Mouse (Mus musculus) midbrain, embryonic 14.5 days (tissue): ENCODE measurements around the gene Pde7b. TPM values are rescaled to one million over a fixed set of nuclear protein-coding genes. Genes with fewer than 3 reads are reported as not detected.

Experiments
- ATAC-seq: fragments of 200-750 bp; cut with Nextera tagmentation; 2 replicates; pipeline ENCODE4 v1.8.0; 2017; ENCODE audit warnings: moderate number of reproducible peaks, moderate library complexity; ENCODE audit not compliant: low FRiP score, low TSS enrichment
- DNase-seq: peaks from one replicate; pipeline ENCODE4 v3.0.0-alpha.2; 2015
- H3K27ac ChIP-seq: fragments of 300-500 bp; sonication (generic); replicated peaks from 2 replicates; pipeline ENCODE4 v1.5.1; 2014; ENCODE audit warnings: mild to moderate bottlenecking, low read depth, low read length, moderate library complexity
- H3K27me3 ChIP-seq: fragments of 300-500 bp; sonication (generic); 2 replicates; pipeline ENCODE4 v1.6.1; 2014; ENCODE audit warnings: low read length, control low read depth, mixed read lengths; ENCODE audit not compliant: control insufficient read depth, insufficient read depth
- H3K36me3 ChIP-seq: fragments of 300-500 bp; sonication (generic); 2 replicates; pipeline ENCODE4 v1.6.1; 2014; ENCODE audit warnings: low read length, control low read depth; ENCODE audit not compliant: control insufficient read depth, insufficient read depth
- H3K4me1 ChIP-seq: fragments of 300-500 bp; sonication (generic); 2 replicates; pipeline ENCODE4 v1.6.1; 2014; ENCODE audit warnings: mild to moderate bottlenecking, antibody characterized with exemption, low read length, control low read depth; ENCODE audit not compliant: control insufficient read depth, insufficient read depth
- H3K4me2 ChIP-seq: fragments of 300-500 bp; sonication (generic); 2 replicates; pipeline ENCODE4 v1.6.1; 2014; ENCODE audit warnings: mild to moderate bottlenecking, low read length, moderate library complexity
- H3K4me3 ChIP-seq: fragments of 300-500 bp; sonication (generic); replicated peaks from 2 replicates; pipeline ENCODE4 v1.5.1; 2014; ENCODE audit warnings: low read depth, low read length
- H3K9ac ChIP-seq: fragments of 300-500 bp; sonication (generic); replicated peaks from 2 replicates; pipeline ENCODE4 v1.6.1; 2014; ENCODE audit warnings: mild to moderate bottlenecking, low read length, moderate library complexity
- H3K9me3 ChIP-seq: fragments of 300-500 bp; sonication (generic); 2 replicates; pipeline ENCODE4 v1.6.1; 2016; ENCODE audit warnings: low read length, control low read depth, mixed read lengths; ENCODE audit not compliant: control insufficient read depth
- WGBS: fragments of 180-500 bp; shearing (Covaris S2); extraction: QIAGEN DNeasy Blood & Tissue Kit; methylation state at CpG from one replicate; pipeline ENCODE4 v1.1.7; 2014; 5-methylcytosine and 5-hydroxymethylcytosine counted together
- polyA plus RNA-seq: library from polyadenylated mRNA; unstranded; fragments of >200 nt; fragmentation: Nextera tagmentation; extraction: Ambion mirVana; gene quantifications from 2 replicates; pipeline ENCODE4 v1.2.1, GENCODE M21; 2014

Pde7b gene
- polyA plus RNA-seq, 1 experiment from 2014 or later: 2.0 TPM

- no peak overlapping the region for H3K9ac ChIP-seq
- WGBS: 83% methylated on average over 11 of the region's 11 CpGs
- no peak overlapping the region for H3K4me3 ChIP-seq
- no peak for DNase-seq
- no peaks in the 10 kb centered on the region for H3K27me3 ChIP-seq
- ATAC-seq: no peak
- no peaks in the 10 kb centered on the region for H3K9me3 ChIP-seq
- no peaks in the 10 kb centered on the region for H3K36me3 ChIP-seq
- no peaks in the 10 kb centered on the region for H3K4me1 ChIP-seq
- H3K27ac ChIP-seq: no peak overlapping the region
- H3K4me2 ChIP-seq: no peak overlapping the region
Measured at GRCm38 (mm10) chr10:20418202-20418855, 306.5 kb downstream of the Pde7b start.

- Histone ChIP-seq H3K36me3 (no peaks in the 10 kb centered on the region), H3K9me3 (no peaks in the 10 kb centered on the region), H3K4me2 (no peak overlapping the region), H3K4me1 (no peaks in the 10 kb centered on the region), H3K9ac (no peak overlapping the region), H3K27me3 (no peaks in the 10 kb centered on the region), H3K4me3 (no peak overlapping the region), H3K27ac (no peak overlapping the region)
- WGBS: 92% methylated on average over 10 of the region's 10 CpGs
- no peak for DNase-seq
- ATAC-seq: no peak
Measured at GRCm38 (mm10) chr10:20409181-20409580, 315.7 kb downstream of the Pde7b start.

GRCm38 (mm10) chr10:20408336-20408735 lies 316.5 kb downstream of the Pde7b start:
- WGBS: 74% methylated on average over 3 of the region's 3 CpGs
- Histone ChIP-seq H3K27me3 (no peaks in the 10 kb centered on the region), H3K4me2 (no peak overlapping the region), H3K9ac (no peak overlapping the region), H3K27ac (no peak overlapping the region), H3K36me3 (no peaks in the 10 kb centered on the region), H3K9me3 (no peaks in the 10 kb centered on the region), H3K4me1 (no peaks in the 10 kb centered on the region), H3K4me3 (no peak overlapping the region)
- no peak for DNase-seq
- ATAC-seq: no peak

- peak; percentile 60 for ATAC-seq
- no peaks in the 10 kb centered on the region for H3K27me3 ChIP-seq
- WGBS: 90% methylated on average over 2 of the region's 2 CpGs
Measured at GRCm38 (mm10) chr10:20405471-20405870, 319.4 kb downstream of the Pde7b start.

GRCm38 (mm10) chr10:20402941-20403340 lies 321.9 kb downstream of the Pde7b start:
- ATAC-seq (no peak), DNase-seq (no peak)
- Histone ChIP-seq H3K36me3 (no peaks in the 10 kb centered on the region), H3K4me3 (no peak overlapping the region), H3K9ac (no peak overlapping the region), H3K27me3 (no peaks in the 10 kb centered on the region), H3K4me1 (no peaks in the 10 kb centered on the region), H3K9me3 (no peaks in the 10 kb centered on the region), H3K4me2 (no peak overlapping the region), H3K27ac (no peak overlapping the region)
- WGBS: 89% methylated on average over 5 of the region's 5 CpGs

More at GRCm38 (mm10) chr10:20405471-20405870, 319.4 kb downstream of the Pde7b start:
- Histone ChIP-seq H3K4me3 (no peak overlapping the region), H3K9me3 (no peaks in the 10 kb centered on the region), H3K9ac (no peak overlapping the region), H3K4me1 (no peaks in the 10 kb centered on the region), H3K4me2 (no peak overlapping the region), H3K27ac (no peak overlapping the region), H3K36me3 (no peaks in the 10 kb centered on the region)
- DNase-seq: peak; percentile 80

DNA sequence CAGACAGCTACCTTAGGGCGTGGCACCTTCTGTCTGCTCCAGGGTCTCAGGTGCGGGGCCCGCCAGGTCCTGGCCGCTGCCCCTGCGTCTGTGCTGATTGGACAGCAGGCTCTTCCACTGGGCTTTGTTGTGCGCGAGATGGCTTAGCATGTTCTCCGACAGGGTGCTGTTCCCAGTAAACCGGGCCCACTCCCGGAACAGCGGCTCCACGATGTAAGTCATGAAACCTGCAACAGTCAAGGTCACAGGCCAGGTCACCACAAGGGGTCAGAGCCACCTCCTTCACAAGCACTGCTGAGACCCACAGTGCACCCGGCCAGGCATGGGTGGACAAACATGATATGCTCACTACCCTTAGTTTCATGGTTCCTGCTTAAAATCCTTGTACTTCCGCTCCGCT lies 324.5 kb downstream of the Pde7b start:
- no peak overlapping the region for H3K27ac ChIP-seq
- H3K9me3 ChIP-seq: no peaks in the 10 kb centered on the region
- no peak overlapping the region for H3K9ac ChIP-seq
- ATAC-seq (no peak), DNase-seq (no peak)
- no peaks in the 10 kb centered on the region for H3K4me1 ChIP-seq
- no peaks in the 10 kb centered on the region for H3K27me3 ChIP-seq
- H3K4me2 ChIP-seq: peak overlapping the region; percentile 15; the same call in 1 of the 2 replicates
- H3K36me3 ChIP-seq: no peaks in the 10 kb centered on the region
- H3K4me3 ChIP-seq: no peak overlapping the region
- WGBS: 70% methylated on average over 15 of the region's 15 CpGs

DNA sequence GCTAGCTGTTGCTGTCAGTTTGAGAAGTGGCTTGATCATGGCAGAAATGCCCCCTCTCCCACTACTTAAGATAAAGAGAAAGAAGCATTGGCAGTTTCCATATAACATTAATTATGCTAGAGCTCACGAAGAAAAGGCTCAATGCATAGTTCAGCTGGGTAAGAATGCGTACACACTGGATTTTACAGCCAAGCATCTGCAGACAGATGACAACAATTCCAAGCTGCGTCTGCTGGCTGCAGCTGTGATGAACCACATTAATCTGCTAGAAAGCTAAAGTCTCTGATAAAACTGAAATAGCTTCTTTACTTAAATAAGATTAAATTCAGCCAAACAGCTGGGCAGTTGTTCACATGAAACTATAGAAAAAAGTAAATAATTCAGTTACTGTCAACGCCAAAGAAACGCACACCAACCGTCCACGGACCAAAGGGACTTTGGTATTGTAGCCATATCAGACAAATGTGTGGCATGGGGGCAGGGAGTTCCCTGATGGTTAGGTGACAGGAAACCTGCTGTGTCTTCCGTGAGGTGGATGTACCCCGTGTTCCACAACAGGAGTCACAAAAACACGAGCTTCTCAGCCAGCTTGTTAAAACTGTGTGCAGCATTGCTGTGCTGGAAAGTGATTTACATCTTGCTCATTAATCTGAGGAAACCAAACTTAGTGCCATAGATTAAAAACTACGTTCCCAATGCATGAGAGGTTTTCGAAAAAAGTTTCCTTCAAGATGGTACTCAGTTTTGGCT lies 326.1 kb downstream of the Pde7b start:
- WGBS: 74% methylated on average over 12 of the region's 12 CpGs
- Histone ChIP-seq H3K4me2 (no peak overlapping the region), H3K9ac (no peak overlapping the region), H3K27me3 (no peaks in the 10 kb centered on the region), H3K27ac (no peak overlapping the region), H3K9me3 (no peaks in the 10 kb centered on the region), H3K4me3 (no peak overlapping the region), H3K36me3 (no peaks in the 10 kb centered on the region), H3K4me1 (no peaks in the 10 kb centered on the region)
- ATAC-seq (no peak), DNase-seq (no peak)

DNA sequence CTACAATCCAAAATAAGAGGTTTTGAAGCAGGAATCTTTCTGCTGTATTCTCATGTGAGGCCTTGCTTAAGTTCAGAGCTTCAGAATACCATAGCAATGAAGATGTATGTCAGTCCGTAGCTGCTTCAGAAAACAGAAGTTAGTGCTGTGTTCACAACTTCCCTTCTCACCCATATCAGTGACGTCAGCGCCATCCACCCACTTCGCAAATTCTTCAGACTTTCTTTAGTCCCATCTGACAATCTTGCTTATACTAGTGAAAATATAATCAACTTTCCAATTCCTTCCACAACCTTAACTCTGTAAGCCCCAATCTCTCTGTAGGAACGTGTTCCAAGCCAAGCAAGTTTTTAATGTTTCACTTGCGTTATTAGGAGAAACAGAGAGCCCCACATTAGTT lies 326.7 kb downstream of the Pde7b start:
- no peak overlapping the region for H3K9ac ChIP-seq
- no peaks in the 10 kb centered on the region for H3K4me1 ChIP-seq
- no peaks in the 10 kb centered on the region for H3K36me3 ChIP-seq
- H3K4me2 ChIP-seq: no peak overlapping the region
- 90% methylated on average over 6 of the region's 6 CpGs for WGBS
- no peaks in the 10 kb centered on the region for H3K27me3 ChIP-seq
- ATAC-seq (no peak), DNase-seq (no peak)
- H3K27ac ChIP-seq: no peak overlapping the region
- H3K4me3 ChIP-seq: no peak overlapping the region
- no peaks in the 10 kb centered on the region for H3K9me3 ChIP-seq

DNA sequence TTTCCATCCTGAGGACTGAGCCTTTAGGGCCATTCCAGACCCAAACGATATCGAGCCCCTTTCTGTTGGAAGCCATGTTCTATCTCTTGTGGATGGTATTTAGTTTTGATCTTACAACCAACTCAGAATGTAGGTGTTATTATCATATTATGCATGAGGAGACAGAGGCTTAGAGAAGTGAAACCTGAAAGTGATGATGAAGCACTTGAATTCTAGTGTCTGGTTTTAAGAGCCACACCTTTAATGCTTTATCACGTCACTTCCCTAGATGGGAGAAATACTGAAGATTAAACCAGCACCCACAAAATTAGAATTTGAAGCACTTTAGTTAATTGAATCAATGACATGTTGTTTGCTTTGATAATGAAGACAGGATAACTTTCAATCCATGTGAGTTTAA lies 329.1 kb downstream of the Pde7b start:
- Histone ChIP-seq H3K4me3 (no peak overlapping the region), H3K4me2 (no peak overlapping the region), H3K9ac (no peak overlapping the region), H3K9me3 (no peaks in the 10 kb centered on the region), H3K36me3 (no peaks in the 10 kb centered on the region), H3K4me1 (no peaks in the 10 kb centered on the region), H3K27me3 (no peaks in the 10 kb centered on the region), H3K27ac (no peak overlapping the region)
- 96% methylated on average over 3 of the region's 3 CpGs for WGBS
- ATAC-seq: no peak
- DNase-seq: no peak
